Mouse (Mus musculus) bone marrow macrophage, adult 2 months (primary cell): ENCODE results near the gene 4930455H04Rik.

Experiments
- CTCF ChIP-seq: IDR thresholded peaks from 2 replicates; pipeline ENCODE4 v1.5.1; 2012; ENCODE audit warnings: low read depth, mild to moderate bottlenecking, low read length, moderate library complexity
- POLR2A ChIP-seq: IDR thresholded peaks from 2 replicates; pipeline ENCODE4 v1.6.1; 2012; ENCODE audit warnings: mild to moderate bottlenecking, low read depth, low read length, borderline replicate concordance

GRCm38 (mm10) chr3:117020319-117020718 is 52.3 kb downstream of the 4930455H04Rik start:
- no peak for TF ChIP-seq CTCF
- no peak for TF ChIP-seq POLR2A
